Mouse (Mus musculus): ENCODE results near the gene Wdr59. TPM values are rescaled to one million over a fixed set of nuclear protein-coding genes. Genes with fewer than 3 reads are reported as not detected.
A peak's percentile ranks its signal among the peaks of the same experiment; 100 is the strongest.
"Not testable (repeated sequence)": the region's sequence is repeated elsewhere in the genome, so short reads cannot be mapped to it uniquely, and the experiment has no call there.

Wdr59 gene
- total RNA-seq, 2 experiments from 2014 or later, result 26.6 to 28.3 TPM

GRCm38 (mm10) chr8:111498249-111498648, 23.6 kb downstream of the Wdr59 start:
- not testable (repeated sequence) for DNase-seq (ENCODE audit: low spot score in 2 of 2)

DNA sequence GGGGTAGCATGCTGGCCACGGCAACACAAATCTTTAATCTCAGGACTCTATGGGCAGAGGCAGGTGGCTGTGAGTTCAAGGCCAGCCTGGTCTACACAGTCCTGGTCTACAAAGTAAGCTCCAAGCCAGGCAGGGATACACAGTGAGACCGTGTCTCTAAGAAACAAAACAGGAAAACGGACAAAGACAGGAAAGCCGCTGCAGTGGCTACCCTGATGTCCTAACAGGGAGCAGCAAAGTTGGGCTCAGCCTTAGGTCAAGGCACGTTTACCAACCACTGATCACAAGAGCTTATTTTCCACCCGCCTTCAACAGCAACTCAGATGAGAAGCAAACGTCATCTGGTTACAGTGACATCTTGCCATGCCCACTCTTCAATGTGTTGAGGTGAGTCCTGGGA, 25.6 kb downstream of the Wdr59 start:
- no peak for DNase-seq (ENCODE audit: low spot score in 2 of 2)

GRCm38 (mm10) chr8:111493176-111493575, 28.7 kb downstream of the Wdr59 start:
- no peak for DNase-seq (ENCODE audit: low spot score in 2 of 2)

DNA sequence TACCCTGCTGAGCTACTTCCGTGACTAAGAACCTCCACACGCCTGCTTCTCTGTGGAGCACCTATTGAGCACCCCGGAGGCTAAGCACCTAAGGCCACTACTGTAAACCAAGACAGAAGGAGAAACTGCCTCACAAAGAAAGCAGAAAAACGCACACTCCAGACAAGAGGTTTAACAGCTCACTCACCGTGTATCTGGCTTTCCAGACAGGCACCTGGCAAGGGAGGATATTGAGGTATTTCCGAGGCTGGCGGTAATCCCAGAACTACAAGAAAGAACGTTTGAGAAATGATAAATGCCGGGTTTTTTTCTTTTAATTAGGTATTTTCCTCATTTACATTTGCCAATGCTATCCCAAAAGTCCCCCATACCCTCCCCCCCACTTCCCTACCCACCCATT, 29.4 kb downstream of the Wdr59 start:
- no peak for DNase-seq (ENCODE audit: low spot score in 2 of 2)

GRCm38 (mm10) chr8:111491191-111491590, 30.7 kb downstream of the Wdr59 start:
- no peak for DNase-seq (ENCODE audit: low spot score in 2 of 2)

DNA sequence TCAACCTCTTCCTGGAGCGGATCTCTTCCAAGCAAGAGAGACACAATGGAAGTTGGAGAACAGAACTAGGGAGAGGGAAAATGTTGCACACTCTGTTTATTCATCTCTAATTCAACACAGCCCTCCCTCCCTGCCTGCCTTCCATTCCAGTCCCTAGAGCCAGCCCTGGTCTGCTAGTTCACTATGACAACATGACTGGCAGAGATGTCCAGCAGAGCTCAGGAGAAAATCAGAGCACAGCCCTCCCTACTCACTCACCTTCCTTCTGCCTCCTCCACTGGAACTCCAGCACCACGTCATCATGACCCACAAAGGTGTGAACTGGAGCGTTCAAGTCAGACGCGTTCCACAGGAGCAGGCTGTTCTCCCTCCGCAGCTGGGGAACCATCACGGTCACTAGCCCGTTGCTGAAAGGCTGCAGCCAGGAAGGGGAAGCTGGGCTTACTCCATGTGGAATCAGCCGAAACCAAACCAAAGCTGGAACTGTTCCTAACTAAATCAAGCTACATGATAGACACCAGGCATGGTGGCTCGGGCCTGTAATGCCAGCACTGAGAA, 31.8 kb downstream of the Wdr59 start:
- DNase-seq (ENCODE audit: low spot score in 2 of 2), result no peak

GRCm38 (mm10) chr8:111480691-111481090, 41.2 kb downstream of the Wdr59 start:
- no peak for DNase-seq (ENCODE audit: low spot score in 2 of 2)

GRCm38 (mm10) chr8:111477761-111478465, 44.0 kb downstream of the Wdr59 start:
- no peak for DNase-seq (ENCODE audit: low spot score in 2 of 2)

GRCm38 (mm10) chr8:111471526-111472081, 50.3 kb downstream of the Wdr59 start:
- no peak for DNase-seq (ENCODE audit: low spot score in 2 of 2)

DNA sequence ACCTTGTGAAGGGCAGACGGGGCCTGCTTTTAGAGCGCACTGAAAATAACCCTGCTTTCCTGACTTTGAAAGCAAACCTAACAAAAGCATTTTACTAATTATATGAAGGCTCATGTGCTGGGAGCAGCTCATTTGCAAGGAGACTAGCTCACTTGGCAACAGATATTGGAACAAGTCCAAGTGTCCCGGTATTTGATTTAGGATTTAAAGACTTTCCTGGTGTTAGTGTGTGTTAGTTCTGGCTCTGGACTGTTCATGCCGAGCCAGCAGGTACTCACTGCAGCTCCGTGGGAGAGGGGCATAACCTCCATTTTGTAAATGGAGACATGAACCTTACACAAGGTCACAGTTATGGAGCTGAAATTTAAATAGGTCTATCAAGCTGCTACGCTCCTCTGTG, 52.9 kb downstream of the Wdr59 start:
- no peak for DNase-seq (ENCODE audit: low spot score in 2 of 2)

- DNase-seq (ENCODE audit: low spot score in 2 of 2), result no peak
Observed at GRCm38 (mm10) chr8:111465341-111465740, 56.6 kb downstream of the Wdr59 start.

DNA sequence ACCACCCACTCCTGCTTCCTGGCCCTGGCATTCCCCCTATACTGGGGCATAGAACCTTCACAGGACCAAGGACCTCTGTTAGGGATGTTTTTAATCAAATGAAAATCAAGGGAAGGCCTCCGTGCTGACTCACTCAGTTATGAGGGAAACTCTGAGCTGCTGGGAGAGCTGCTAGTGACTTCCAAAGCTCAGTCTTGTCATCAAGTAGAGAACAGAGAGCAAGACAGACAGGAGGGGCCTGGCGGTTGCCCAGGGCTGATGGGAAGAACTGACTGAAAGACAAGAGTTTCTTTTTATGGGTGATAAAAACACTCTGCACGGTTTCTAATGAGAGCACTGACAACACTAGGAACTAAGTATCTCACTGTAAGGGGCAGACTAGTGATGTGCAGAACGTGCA, 57.4 kb downstream of the Wdr59 start:
- DNase-seq (ENCODE audit: low spot score in 2 of 2), result no peak

DNA sequence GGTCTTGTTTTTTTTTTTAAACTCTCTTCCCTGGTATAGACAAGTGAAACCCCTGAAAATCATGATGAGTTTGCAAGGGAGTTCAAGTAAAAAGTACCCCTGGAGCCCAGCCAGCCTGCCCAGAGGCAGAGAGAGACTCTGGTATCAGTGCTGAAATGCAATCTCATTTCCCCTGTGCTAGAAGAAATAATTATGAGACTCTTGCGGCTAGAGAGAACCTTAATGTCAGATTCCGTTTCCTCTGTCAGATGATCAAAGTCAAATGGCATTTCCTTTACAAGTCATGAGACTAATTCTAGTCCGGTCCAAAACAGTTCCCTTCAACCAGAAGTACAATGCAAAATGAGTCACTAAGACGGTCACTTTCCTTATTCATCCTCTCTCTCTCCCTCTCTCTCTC, 72.2 kb downstream of the Wdr59 start:
- DNase-seq (ENCODE audit: low spot score in 2 of 2), result no peak

DNA sequence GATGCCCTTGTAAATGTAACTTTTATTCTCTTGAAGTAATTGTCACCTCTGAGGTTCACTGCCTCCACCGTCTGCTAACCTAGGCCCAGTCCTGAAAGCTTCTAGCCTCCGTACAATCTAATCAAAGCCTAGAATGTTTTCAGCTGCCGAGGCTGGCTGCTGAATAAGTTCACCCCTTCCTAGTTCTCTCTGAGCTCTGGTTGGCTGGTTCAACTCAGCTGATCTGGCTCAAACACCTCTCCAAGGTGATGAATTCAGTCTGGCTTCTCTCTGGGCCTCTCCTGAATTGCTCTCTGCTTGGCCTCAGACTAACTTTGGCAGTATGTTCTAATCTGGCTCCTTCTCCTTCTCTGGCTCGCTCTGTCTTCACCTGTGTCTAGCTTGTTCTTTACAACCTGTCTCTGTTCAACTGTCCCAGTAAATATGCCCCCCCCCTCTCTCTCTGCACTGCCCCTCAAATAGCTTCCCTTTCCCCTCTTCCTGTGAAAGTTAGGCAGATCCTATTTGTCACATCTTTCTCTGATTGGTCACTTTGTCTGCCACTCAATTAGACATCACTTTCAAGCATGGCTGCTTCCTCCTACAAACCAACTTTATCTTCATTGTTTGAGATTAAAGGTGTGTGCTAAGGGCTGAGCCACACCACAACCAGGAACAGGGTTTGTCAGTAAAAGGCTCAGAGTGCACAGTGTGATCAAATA, 75.8 kb downstream of the Wdr59 start:
- no peak for DNase-seq (ENCODE audit: low spot score in 2 of 2)

DNA sequence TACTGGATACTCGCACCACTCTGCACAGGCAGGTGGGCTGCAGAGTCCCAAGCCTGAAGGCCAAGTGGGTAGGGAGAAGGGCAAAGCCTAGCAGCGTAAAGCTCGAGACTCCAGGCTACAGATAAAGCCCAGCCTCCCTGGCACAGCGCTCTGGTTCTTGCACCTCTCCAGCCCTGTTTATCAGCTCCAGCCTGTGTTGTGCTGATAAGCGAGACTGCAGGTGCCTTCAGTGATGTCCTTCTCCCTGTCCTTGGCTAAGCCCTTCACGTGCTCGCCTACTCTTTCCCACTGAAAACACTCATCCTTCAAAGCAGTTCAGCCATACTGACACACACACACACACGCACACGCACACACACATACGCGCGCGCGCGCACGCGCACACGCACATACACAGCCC, 76.3 kb downstream of the Wdr59 start:
- no peak for DNase-seq (ENCODE audit: low spot score in 2 of 2)

GRCm38 (mm10) chr8:111444245-111444644, 77.6 kb downstream of the Wdr59 start:
- DNase-seq (ENCODE audit: low spot score in 2 of 2), result no peak

DNA sequence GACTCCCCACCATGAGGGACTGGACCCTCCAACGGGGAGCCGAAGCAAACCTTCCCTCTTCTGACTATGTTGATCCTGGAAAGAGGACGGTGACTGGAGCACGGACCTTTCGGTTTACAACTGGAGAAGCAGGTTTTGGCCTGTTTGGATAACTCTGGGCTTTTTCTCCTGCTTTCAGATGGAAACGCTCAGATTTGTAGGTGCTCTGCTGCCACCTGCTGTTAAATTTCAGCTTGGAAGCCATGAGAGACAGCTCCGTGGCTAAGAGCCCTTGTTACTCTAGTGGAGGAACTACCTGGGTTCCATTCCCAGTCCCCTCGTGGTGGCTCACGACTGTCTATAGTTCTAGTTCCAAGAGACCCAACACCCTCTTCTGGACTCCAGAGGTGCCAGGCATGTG, 82.7 kb downstream of the Wdr59 start:
- DNase-seq (ENCODE audit: low spot score in 2 of 2), result peak; percentile 82 to 85

- no peak for DNase-seq (ENCODE audit: low spot score in 2 of 2)
Observed at GRCm38 (mm10) chr8:111435071-111435828, 86.6 kb downstream of the Wdr59 start.

GRCm38 (mm10) chr8:111424646-111425045, 97.2 kb downstream of the Wdr59 start:
- DNase-seq (ENCODE audit: low spot score in 2 of 2), result peak; percentile 34 to 52

DNA sequence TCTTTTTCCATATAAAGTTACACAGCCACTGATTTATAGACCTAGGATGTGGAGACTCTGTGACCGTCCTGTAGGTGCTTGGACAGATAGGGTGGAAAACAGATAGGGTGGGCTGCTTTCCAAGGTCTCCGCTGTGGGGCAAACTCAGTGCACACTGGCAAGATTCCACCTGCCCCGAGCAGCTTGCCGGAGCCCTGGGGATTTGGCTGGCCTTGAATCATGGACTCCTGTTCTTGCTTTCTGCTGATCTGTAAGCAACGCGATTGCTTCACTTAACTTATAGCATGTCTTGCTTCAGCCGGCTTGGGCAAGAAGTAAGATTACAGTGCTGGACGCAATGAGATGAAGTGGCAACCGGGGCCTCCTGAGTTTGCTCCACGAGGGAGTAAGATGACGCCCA, 97.7 kb downstream of the Wdr59 start:
- no peak for DNase-seq (ENCODE audit: low spot score in 2 of 2)

DNA sequence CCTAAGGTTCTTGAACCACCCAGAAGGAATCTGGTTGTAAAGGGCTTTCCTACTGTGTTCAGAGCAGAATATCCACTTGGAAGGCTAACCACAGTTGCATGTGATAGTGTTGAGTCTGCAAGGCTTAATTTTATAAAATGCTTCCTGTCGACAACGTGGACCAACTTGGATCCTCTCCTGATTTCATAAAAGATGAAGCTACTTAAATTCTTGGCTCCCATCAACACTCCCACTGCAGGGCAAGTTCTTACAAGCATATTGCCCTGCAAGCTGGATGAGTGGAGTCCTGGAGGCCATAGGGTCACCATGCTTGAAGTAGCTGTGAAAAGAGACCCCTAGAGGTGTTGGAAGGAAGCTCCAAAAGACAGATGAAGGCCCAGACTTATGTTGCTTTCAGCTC, 99.3 kb downstream of the Wdr59 start:
- DNase-seq (ENCODE audit: low spot score in 2 of 2), result no peak

DNA sequence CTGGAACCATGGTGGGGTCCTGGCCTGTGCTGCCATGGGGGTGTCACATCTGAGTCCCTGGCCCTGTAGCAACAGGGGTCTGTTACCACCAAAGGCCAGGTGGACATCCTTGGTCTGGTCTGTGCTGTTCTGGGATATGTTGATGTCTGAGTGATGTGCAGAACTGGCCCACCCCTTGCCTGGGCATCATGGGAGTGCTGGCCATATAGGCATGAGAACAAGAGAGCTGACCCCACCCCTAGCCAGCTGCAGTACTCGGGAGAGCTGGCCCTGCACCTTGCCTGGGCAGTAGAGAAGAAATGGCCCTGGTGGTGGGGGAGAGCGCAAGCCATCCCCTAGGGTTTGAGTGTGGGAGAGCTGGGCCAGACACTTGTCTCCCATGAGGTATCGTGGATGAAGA, 102.7 kb downstream of the Wdr59 start:
- no peak for DNase-seq (ENCODE audit: low spot score in 2 of 2)
